Mouse (Mus musculus) thymus, adult 2 months (tissue): Measurements from ENCODE around the gene Atox1. TPM values are rescaled to one million over a fixed set of nuclear protein-coding genes. Genes with fewer than 3 reads are reported as not detected.

Source experiments
- DNase-seq: peaks from one replicate; pipeline ENCODE4 v3.0.0; 2021
- H3K27ac ChIP-seq: fragments of 200-500 bp; 2 replicates; pipeline ENCODE4 v1.5.1; 2012; ENCODE audit warnings: low read length, control low read depth; ENCODE audit not compliant: control insufficient read depth, insufficient read depth
- H3K27me3 ChIP-seq: fragments of 200-500 bp; 2 replicates; pipeline ENCODE4 v1.6.1; 2012; ENCODE audit warnings: mild to moderate bottlenecking, low read length, moderate library complexity, mixed read lengths; ENCODE audit not compliant: control insufficient read depth, insufficient read depth
- H3K36me3 ChIP-seq: fragments of 200-500 bp; 2 replicates; pipeline ENCODE4 v1.6.1; 2012; ENCODE audit warnings: mild to moderate bottlenecking, low read length, moderate library complexity; ENCODE audit not compliant: control insufficient read depth, insufficient read depth
- H3K4me1 ChIP-seq: fragments of 200-500 bp; replicated peaks from 2 replicates; pipeline ENCODE4 v1.6.1; 2012; ENCODE audit warnings: low read length; ENCODE audit not compliant: control insufficient read depth, insufficient read depth
- H3K4me3 ChIP-seq: fragments of 200-500 bp; 2 replicates; pipeline ENCODE4 v1.5.1; 2012; ENCODE audit warnings: mild to moderate bottlenecking, low read length, control low read depth, moderate library complexity; ENCODE audit not compliant: control insufficient read depth, insufficient read depth
- CTCF ChIP-seq: fragments of 200-500 bp; IDR thresholded peaks from 2 replicates; pipeline ENCODE4 v1.5.1; 2012; ENCODE audit warnings: mild to moderate bottlenecking, control low read depth, low read length, moderate library complexity, borderline replicate concordance; ENCODE audit not compliant: control insufficient read depth, poor library complexity, insufficient read depth; ENCODE audit errors: extremely low read depth
- POLR2A ChIP-seq: fragments of 200-500 bp; IDR thresholded peaks from 2 replicates; pipeline ENCODE4 v1.6.1; 2012; ENCODE audit warnings: mild to moderate bottlenecking, low read length, control low read depth, moderate library complexity; ENCODE audit not compliant: control insufficient read depth, poor library complexity, insufficient read depth; ENCODE audit errors: extremely low read depth
- WGBS: fragments of 180-500 bp; shearing (Covaris S2); methylation state at CpG from one replicate; pipeline ENCODE4 v1.1.7; 2018; 5-methylcytosine and 5-hydroxymethylcytosine counted together
- polyA plus RNA-seq: library from polyadenylated mRNA; depleted of rRNA; stranded (reverse); fragments of >200 nt; gene quantifications from 2 replicates; pipeline ENCODE4 v1.2.3, GENCODE M21; 2012

The Atox1 gene
- polyA plus RNA-seq, 1 experiment, result 432 TPM

DNA sequence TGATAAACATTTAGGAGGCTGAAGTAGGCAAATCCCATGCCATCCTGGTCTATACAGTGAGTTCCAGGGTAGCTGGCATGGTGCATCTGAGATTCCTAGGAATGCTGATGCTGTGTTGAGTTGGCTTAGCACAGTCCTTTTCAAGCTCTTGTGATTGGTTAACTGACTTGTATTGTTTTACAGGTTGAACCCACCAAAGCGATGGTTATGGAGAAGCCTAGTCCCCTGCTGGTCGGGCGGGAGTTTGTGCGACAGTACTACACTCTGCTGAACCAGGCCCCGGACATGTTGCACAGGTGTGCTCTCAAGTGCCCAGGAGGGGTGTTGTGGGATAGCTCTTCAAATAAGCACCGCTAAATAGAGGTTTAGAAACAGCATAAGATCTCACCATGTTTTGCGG is 24.4 kb upstream of the Atox1 start:
- Histone ChIP-seq H3K27me3 (no peaks in the 10 kb centered on the region), H3K36me3 (peaks cover 47% of the 10 kb centered on the region), H3K4me1 (no peaks in the 10 kb centered on the region), H3K27ac (no peak overlapping the region), H3K4me3 (no peak overlapping the region)
- TF ChIP-seq POLR2A, result no peak
- no peak for DNase-seq
- 96% methylated on average over 7 of the region's 7 CpGs for WGBS

- Histone ChIP-seq H3K27me3 (no peaks in the 10 kb centered on the region), H3K4me3 (no peak overlapping the region), H3K4me1 (peaks cover 10% of the 10 kb centered on the region), H3K27ac (no peak overlapping the region), H3K36me3 (no peaks in the 10 kb centered on the region)
- TF ChIP-seq POLR2A (no peak), CTCF (no peak)
- 73% methylated on average over 3 of the region's 3 CpGs for WGBS
- DNase-seq, result no peak
These were observed 12.2 kb upstream of the Atox1 start for GRCm38 (mm10) chr11:55473219-55473618.

DNA sequence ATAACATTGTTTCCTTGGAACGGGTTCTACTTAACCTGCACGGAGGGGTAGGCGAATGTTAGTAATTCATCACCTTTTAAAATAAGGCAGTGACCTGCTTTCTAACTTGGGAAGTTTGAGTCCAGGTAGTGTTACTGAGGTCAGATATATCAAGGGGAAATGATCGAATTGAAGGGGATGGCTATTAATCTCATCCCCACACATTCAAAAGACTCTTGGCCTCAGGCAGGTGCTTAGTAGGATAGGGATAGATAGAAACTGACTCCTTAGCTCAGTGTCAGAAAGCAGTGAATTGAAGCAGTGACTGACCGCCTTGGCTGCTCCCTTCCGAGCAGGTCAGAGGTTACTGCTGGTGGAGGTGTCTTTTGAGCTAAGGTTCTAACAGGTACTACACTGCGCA is 10.4 kb upstream of the Atox1 start:
- Histone ChIP-seq H3K4me1 (peaks cover 11% of the 10 kb centered on the region), H3K4me3 (no peak overlapping the region), H3K27ac (no peak overlapping the region), H3K27me3 (no peaks in the 10 kb centered on the region), H3K36me3 (no peaks in the 10 kb centered on the region)
- WGBS, result 72% methylated on average over 7 of the region's 7 CpGs
- TF ChIP-seq POLR2A (no peak), CTCF (no peak)
- DNase-seq, result no peak

- peak; percentile 15 for DNase-seq
- Histone ChIP-seq H3K36me3 (no peaks in the 10 kb centered on the region), H3K4me3 (peak overlapping the region; percentile 89), H3K27ac (no peak overlapping the region), H3K27me3 (no peaks in the 10 kb centered on the region), H3K4me1 (peaks cover 11% of the 10 kb centered on the region)
- TF ChIP-seq CTCF (no peak), POLR2A (no peak)
- 9% methylated on average over 8 of the region's 8 CpGs for WGBS
These were observed 9.7 kb upstream of the Atox1 start for GRCm38 (mm10) chr11:55470761-55471160.

- TF ChIP-seq POLR2A (no peak), CTCF (0 out of 2 replicates have a peak, but pooled peaks have one; percentile 10)
- under 1% methylated on average over 46 of the region's 46 CpGs for WGBS
- Histone ChIP-seq H3K27ac (no peak overlapping the region; the same call in 1 of the 2 replicates), H3K4me1 (peaks cover 11% of the 10 kb centered on the region), H3K27me3 (no peaks in the 10 kb centered on the region), H3K36me3 (no peaks in the 10 kb centered on the region), H3K4me3 (peak overlapping the region; percentile 89)
- DNase-seq, result peak; percentile 38
These were observed 9.1 kb upstream of the Atox1 start for GRCm38 (mm10) chr11:55469923-55470691.

GRCm38 (mm10) chr11:55469048-55469843 is 8.2 kb upstream of the Atox1 start, which contains the start of gene G3bp1:
Gene G3bp1 (plus strand): TSS chr11:55469685.
- WGBS, result under 1% methylated on average over 57 of the region's 57 CpGs
- DNase-seq, result peak; percentile 100
- H3K27ac ChIP-seq, result peak within 1 kb of the TSS; percentile 80
- H3K4me3 ChIP-seq, result peak within 1 kb of the TSS; percentile 89
- no peaks in the 10 kb centered on the region for H3K27me3 ChIP-seq
- TF ChIP-seq POLR2A (peak; percentile 99), CTCF (0 out of 2 replicates have a peak, but pooled peaks have one; percentile 33)
- H3K4me1 ChIP-seq, result peaks cover 11% of the 10 kb centered on the region
- no peaks in the 10 kb centered on the region for H3K36me3 ChIP-seq
